Mouse (Mus musculus): Measurements from ENCODE around the gene Ctcfl. TPM values are rescaled to one million over a fixed set of nuclear protein-coding genes. Genes with fewer than 3 reads are reported as not detected.
"Not testable (repeated sequence)": the region's sequence is repeated elsewhere in the genome, so short reads cannot be mapped to it uniquely, and the experiment has no call there.

Gene Ctcfl
- polyA plus RNA-seq, 1 experiment from 2014 or later: 0.14 TPM

- Histone ChIP-seq H3K9me3 (ENCODE audit: control insufficient read depth, low read depth, low read length) (no peaks in the 10 kb centered on the region), H3K27me3 (ENCODE audit: control insufficient read depth, insufficient read depth, low read length) (no peaks in the 10 kb centered on the region), H3K4me3 (ENCODE audit: low read depth, low read length) (no peak overlapping the region), H3K36me3 (ENCODE audit: control insufficient read depth, insufficient read depth, low read length) (no peaks in the 10 kb centered on the region), H3K27ac (ENCODE audit: low read length) (no peak overlapping the region), H3K4me2 (replicated peaks; ENCODE audit: low read depth, low read length) (no peak overlapping the region), H3K9ac (replicated peaks; ENCODE audit: low read depth, low read length) (no peak overlapping the region), H3K4me1 (ENCODE audit: control insufficient read depth, insufficient read depth, low read length) (no peaks in the 10 kb centered on the region)
- WGBS: 76% methylated on average over 8 of the region's 8 CpGs
- ATAC-seq (ENCODE audit: insufficient number of reproducible peaks, insufficient read depth, low FRiP score, low read depth): no peak
Measured at GRCm38 (mm10) chr2:173132794-173133300, 13.5 kb upstream of the Ctcfl start.

- Histone ChIP-seq H3K27ac (ENCODE audit: low read length) (no peak overlapping the region), H3K9me3 (ENCODE audit: control insufficient read depth, low read depth, low read length) (no peaks in the 10 kb centered on the region), H3K4me1 (ENCODE audit: control insufficient read depth, insufficient read depth, low read length) (no peaks in the 10 kb centered on the region), H3K9ac (replicated peaks; ENCODE audit: low read depth, low read length) (no peak overlapping the region), H3K27me3 (ENCODE audit: control insufficient read depth, insufficient read depth, low read length) (no peaks in the 10 kb centered on the region), H3K4me2 (replicated peaks; ENCODE audit: low read depth, low read length) (no peak overlapping the region), H3K36me3 (ENCODE audit: control insufficient read depth, insufficient read depth, low read length) (no peaks in the 10 kb centered on the region), H3K4me3 (ENCODE audit: low read depth, low read length) (no peak overlapping the region)
- WGBS: 76% methylated on average over 13 of the region's 13 CpGs
- no peak for ATAC-seq (ENCODE audit: insufficient number of reproducible peaks, insufficient read depth, low FRiP score, low read depth)
Measured at GRCm38 (mm10) chr2:173132262-173132661, 12.9 kb upstream of the Ctcfl start.

- no peak overlapping the region for H3K27ac ChIP-seq (ENCODE audit: low read length)
- H3K4me1 ChIP-seq (ENCODE audit: control insufficient read depth, insufficient read depth, low read length): no peaks in the 10 kb centered on the region
- no peaks in the 10 kb centered on the region for H3K36me3 ChIP-seq (ENCODE audit: control insufficient read depth, insufficient read depth, low read length)
- H3K4me2 ChIP-seq (replicated peaks; ENCODE audit: low read depth, low read length): no peak overlapping the region
- no peak overlapping the region for H3K4me3 ChIP-seq (ENCODE audit: low read depth, low read length)
- H3K9me3 ChIP-seq (ENCODE audit: control insufficient read depth, low read depth, low read length): no peaks in the 10 kb centered on the region
- no peak overlapping the region for H3K9ac ChIP-seq (replicated peaks; ENCODE audit: low read depth, low read length)
- 62% methylated on average over 2 of the region's 2 CpGs for WGBS
- ATAC-seq (ENCODE audit: insufficient number of reproducible peaks, insufficient read depth, low FRiP score, low read depth): no peak
- H3K27me3 ChIP-seq (ENCODE audit: control insufficient read depth, insufficient read depth, low read length): no peaks in the 10 kb centered on the region
Measured at GRCm38 (mm10) chr2:173129111-173129510, 9.8 kb upstream of the Ctcfl start.

GRCm38 (mm10) chr2:173126386-173126785 lies 7.1 kb upstream of the Ctcfl start:
- Histone ChIP-seq H3K9me3 (ENCODE audit: control insufficient read depth, low read depth, low read length) (no peaks in the 10 kb centered on the region), H3K36me3 (ENCODE audit: control insufficient read depth, insufficient read depth, low read length) (no peaks in the 10 kb centered on the region), H3K4me2 (replicated peaks; ENCODE audit: low read depth, low read length) (no peak overlapping the region), H3K9ac (replicated peaks; ENCODE audit: low read depth, low read length) (no peak overlapping the region), H3K27ac (ENCODE audit: low read length) (no peak overlapping the region), H3K4me3 (ENCODE audit: low read depth, low read length) (no peak overlapping the region), H3K27me3 (ENCODE audit: control insufficient read depth, insufficient read depth, low read length) (no peaks in the 10 kb centered on the region), H3K4me1 (ENCODE audit: control insufficient read depth, insufficient read depth, low read length) (no peaks in the 10 kb centered on the region)
- 84% methylated on average over 4 of the region's 4 CpGs for WGBS
- ATAC-seq (ENCODE audit: insufficient number of reproducible peaks, insufficient read depth, low FRiP score, low read depth): no peak

GRCm38 (mm10) chr2:173124022-173124735 lies 4.9 kb upstream of the Ctcfl start:
- Histone ChIP-seq H3K27me3 (ENCODE audit: control insufficient read depth, insufficient read depth, low read length) (no peaks in the 10 kb centered on the region), H3K9ac (replicated peaks; ENCODE audit: low read depth, low read length) (no peak overlapping the region), H3K4me2 (replicated peaks; ENCODE audit: low read depth, low read length) (no peak overlapping the region), H3K36me3 (ENCODE audit: control insufficient read depth, insufficient read depth, low read length) (no peaks in the 10 kb centered on the region), H3K9me3 (ENCODE audit: control insufficient read depth, low read depth, low read length) (no peaks in the 10 kb centered on the region), H3K27ac (ENCODE audit: low read length) (no peak overlapping the region), H3K4me1 (ENCODE audit: control insufficient read depth, insufficient read depth, low read length) (no peaks in the 10 kb centered on the region), H3K4me3 (ENCODE audit: low read depth, low read length) (no peak overlapping the region)
- ATAC-seq (ENCODE audit: insufficient number of reproducible peaks, insufficient read depth, low FRiP score, low read depth): no peak
- WGBS: 86% methylated on average over 7 of the region's 7 CpGs

- H3K9me3 ChIP-seq (ENCODE audit: control insufficient read depth, low read depth, low read length); ATAC-seq (ENCODE audit: insufficient number of reproducible peaks, insufficient read depth, low FRiP score, low read depth); H3K9ac ChIP-seq (replicated peaks; ENCODE audit: low read depth, low read length); H3K27ac ChIP-seq (ENCODE audit: low read length); H3K4me3 ChIP-seq (ENCODE audit: low read depth, low read length); H3K4me1 ChIP-seq (ENCODE audit: control insufficient read depth, insufficient read depth, low read length); H3K27me3 ChIP-seq (ENCODE audit: control insufficient read depth, insufficient read depth, low read length); H3K4me2 ChIP-seq (replicated peaks; ENCODE audit: low read depth, low read length); H3K36me3 ChIP-seq (ENCODE audit: control insufficient read depth, insufficient read depth, low read length): not testable (repeated sequence)
- WGBS: 60% methylated on average over 4 of the region's 4 CpGs
Measured at GRCm38 (mm10) chr2:173120117-173120516, 792 bp upstream of the Ctcfl start.

GRCm38 (mm10) chr2:173113796-173114195 lies 5.5 kb downstream of the Ctcfl start:
- not testable (repeated sequence) for H3K4me1 ChIP-seq (ENCODE audit: control insufficient read depth, insufficient read depth, low read length); H3K36me3 ChIP-seq (ENCODE audit: control insufficient read depth, insufficient read depth, low read length); H3K4me3 ChIP-seq (ENCODE audit: low read depth, low read length); H3K9ac ChIP-seq (replicated peaks; ENCODE audit: low read depth, low read length); ATAC-seq (ENCODE audit: insufficient number of reproducible peaks, insufficient read depth, low FRiP score, low read depth); H3K9me3 ChIP-seq (ENCODE audit: control insufficient read depth, low read depth, low read length); H3K27ac ChIP-seq (ENCODE audit: low read length); H3K27me3 ChIP-seq (ENCODE audit: control insufficient read depth, insufficient read depth, low read length); H3K4me2 ChIP-seq (replicated peaks; ENCODE audit: low read depth, low read length)
- 57% methylated on average over 3 of the region's 3 CpGs for WGBS

GRCm38 (mm10) chr2:173110571-173110970 lies 8.8 kb downstream of the Ctcfl start:
- H3K27ac ChIP-seq (ENCODE audit: low read length): no peak overlapping the region
- no peak overlapping the region for H3K4me3 ChIP-seq (ENCODE audit: low read depth, low read length)
- no peak overlapping the region for H3K9ac ChIP-seq (replicated peaks; ENCODE audit: low read depth, low read length)
- H3K36me3 ChIP-seq (ENCODE audit: control insufficient read depth, insufficient read depth, low read length): no peaks in the 10 kb centered on the region
- ATAC-seq (ENCODE audit: insufficient number of reproducible peaks, insufficient read depth, low FRiP score, low read depth): no peak
- WGBS: 87% methylated on average over 9 of the region's 9 CpGs
- H3K4me2 ChIP-seq (replicated peaks; ENCODE audit: low read depth, low read length): no peak overlapping the region
- no peaks in the 10 kb centered on the region for H3K4me1 ChIP-seq (ENCODE audit: control insufficient read depth, insufficient read depth, low read length)
- no peaks in the 10 kb centered on the region for H3K27me3 ChIP-seq (ENCODE audit: control insufficient read depth, insufficient read depth, low read length)
- no peaks in the 10 kb centered on the region for H3K9me3 ChIP-seq (ENCODE audit: control insufficient read depth, low read depth, low read length)

GRCm38 (mm10) chr2:173109510-173109909 lies 9.8 kb downstream of the Ctcfl start:
- Histone ChIP-seq H3K36me3 (ENCODE audit: control insufficient read depth, insufficient read depth, low read length) (no peaks in the 10 kb centered on the region), H3K27me3 (ENCODE audit: control insufficient read depth, insufficient read depth, low read length) (no peaks in the 10 kb centered on the region), H3K9ac (replicated peaks; ENCODE audit: low read depth, low read length) (no peak overlapping the region), H3K9me3 (ENCODE audit: control insufficient read depth, low read depth, low read length) (no peaks in the 10 kb centered on the region), H3K4me2 (replicated peaks; ENCODE audit: low read depth, low read length) (no peak overlapping the region), H3K4me3 (ENCODE audit: low read depth, low read length) (no peak overlapping the region), H3K4me1 (ENCODE audit: control insufficient read depth, insufficient read depth, low read length) (no peaks in the 10 kb centered on the region), H3K27ac (ENCODE audit: low read length) (no peak overlapping the region)
- WGBS: 96% methylated on average over 7 of the region's 7 CpGs
- no peak for ATAC-seq (ENCODE audit: insufficient number of reproducible peaks, insufficient read depth, low FRiP score, low read depth)

Data from stomach, embryonic 14.5 days (tissue).